Mouse (Mus musculus) retina, embryonic 14.5 days (tissue): ENCODE measurements around the gene Bax.
A peak's percentile ranks its signal among the peaks of the same experiment; 100 is the strongest.
"Not testable (repeated sequence)": the region's sequence is repeated elsewhere in the genome, so short reads cannot be mapped to it uniquely, and the experiment has no call there.

ENCODE experiments used
- DNase-seq: peaks from one replicate; pipeline ENCODE4 v3.0.0-alpha.2; 2015; ENCODE audit warnings: low spot score

Bax gene

GRCm38 (mm10) chr7:45481374-45481927, 14.8 kb upstream of the Bax start, which contains the start of gene Tulp2:
Tulp2 (plus strand) TSS chr7:45481877.
- DNase-seq = peak; percentile 73

GRCm38 (mm10) chr7:45480310-45480709, 13.6 kb upstream of the Bax start:
- not testable (repeated sequence) for DNase-seq

GRCm38 (mm10) chr7:45478774-45479173, 12.1 kb upstream of the Bax start:
- DNase-seq = no peak

GRCm38 (mm10) chr7:45477003-45477402, 10.3 kb upstream of the Bax start:
- DNase-seq = peak; percentile 71

GRCm38 (mm10) chr7:45476453-45476852, 9.8 kb upstream of the Bax start:
- DNase-seq = no peak

- no peak for DNase-seq
Observed at GRCm38 (mm10) chr7:45475291-45475969, 8.7 kb upstream of the Bax start.

- peak; percentile 89 for DNase-seq
Observed at GRCm38 (mm10) chr7:45470869-45471268, 4.2 kb upstream of the Bax start.

GRCm38 (mm10) chr7:45467090-45467670, 482 bp upstream of the Bax start:
- no peak for DNase-seq

GRCm38 (mm10) chr7:45465549-45465948, 1.1 kb downstream of the Bax start:
- DNase-seq = no peak

- DNase-seq = no peak
Observed at GRCm38 (mm10) chr7:45465112-45465511, 1.6 kb downstream of the Bax start.

GRCm38 (mm10) chr7:45463987-45464778, 2.5 kb downstream of the Bax start:
- DNase-seq = no peak

GRCm38 (mm10) chr7:45462868-45463267, 3.8 kb downstream of the Bax start:
- DNase-seq = not testable (repeated sequence)

GRCm38 (mm10) chr7:45462325-45462724, 4.4 kb downstream of the Bax start:
- DNase-seq = no peak

- no peak for DNase-seq
Observed at GRCm38 (mm10) chr7:45461781-45462180, 4.9 kb downstream of the Bax start.

GRCm38 (mm10) chr7:45461326-45461725, 5.4 kb downstream of the Bax start:
- no peak for DNase-seq

- peak; percentile 47 for DNase-seq
Observed at GRCm38 (mm10) chr7:45460860-45461314, 5.8 kb downstream of the Bax start.

GRCm38 (mm10) chr7:45460377-45460776, 6.3 kb downstream of the Bax start:
- DNase-seq = no peak

GRCm38 (mm10) chr7:45459564-45460140, 7.0 kb downstream of the Bax start, which contains the start of gene Ftl1:
Ftl1 (minus strand) TSS chr7:45459884.
- DNase-seq = peak; percentile 99

- peak; percentile 87 for DNase-seq
Observed at GRCm38 (mm10) chr7:45458748-45459563, 7.7 kb downstream of the Bax start.

GRCm38 (mm10) chr7:45457204-45458060, 9.3 kb downstream of the Bax start:
- peak; percentile 21 for DNase-seq
